Mouse (Mus musculus): Measurements from ENCODE around the gene Cox8a.
A peak's percentile ranks its signal among the peaks of the same experiment; 100 is the strongest.

Cox8a gene

DNA sequence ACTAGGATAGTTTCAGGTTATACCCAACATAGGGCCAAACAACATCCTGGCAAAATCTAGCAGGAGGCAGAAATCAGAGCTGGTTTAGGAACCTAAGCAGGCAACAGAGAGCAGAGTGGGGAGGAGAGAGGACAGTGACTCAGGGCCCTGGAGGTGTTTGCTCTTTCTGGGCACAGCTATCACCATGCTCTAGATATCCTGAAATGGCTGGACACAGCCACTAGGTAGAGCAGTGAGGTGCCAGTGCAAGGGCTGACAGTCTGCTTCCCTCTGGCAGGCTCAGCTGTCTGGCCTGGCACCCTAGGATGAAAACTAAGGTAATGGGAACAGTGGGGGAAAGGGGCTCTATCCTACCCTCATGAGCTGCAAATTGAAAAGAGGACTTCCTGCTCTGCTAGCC lies 6.1 kb upstream of the Cox8a start:
- DNase-seq (ENCODE audit: low spot score in 2 of 2), result no peak

DNA sequence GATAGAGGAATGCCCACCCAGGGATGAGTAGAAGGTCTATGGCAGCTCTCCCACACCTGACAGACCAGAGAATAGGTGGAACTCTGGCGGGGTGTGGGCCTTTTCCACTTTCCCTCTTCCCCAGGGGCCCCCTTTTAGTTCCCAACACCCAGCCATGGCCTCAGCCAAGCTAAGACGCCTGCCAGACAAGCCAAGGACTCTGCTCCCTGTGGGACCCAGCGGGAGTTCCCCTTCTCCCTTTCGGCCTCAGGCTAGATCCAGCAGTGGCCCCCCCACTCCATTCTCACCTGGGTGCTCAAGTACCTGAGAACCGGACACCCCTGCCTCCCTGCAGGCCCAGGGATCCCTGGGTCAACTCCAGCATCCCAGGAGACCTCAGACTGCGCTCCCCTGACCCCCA lies 4.8 kb upstream of the Cox8a start:
- DNase-seq (ENCODE audit: low spot score in 2 of 2), result no peak

DNA sequence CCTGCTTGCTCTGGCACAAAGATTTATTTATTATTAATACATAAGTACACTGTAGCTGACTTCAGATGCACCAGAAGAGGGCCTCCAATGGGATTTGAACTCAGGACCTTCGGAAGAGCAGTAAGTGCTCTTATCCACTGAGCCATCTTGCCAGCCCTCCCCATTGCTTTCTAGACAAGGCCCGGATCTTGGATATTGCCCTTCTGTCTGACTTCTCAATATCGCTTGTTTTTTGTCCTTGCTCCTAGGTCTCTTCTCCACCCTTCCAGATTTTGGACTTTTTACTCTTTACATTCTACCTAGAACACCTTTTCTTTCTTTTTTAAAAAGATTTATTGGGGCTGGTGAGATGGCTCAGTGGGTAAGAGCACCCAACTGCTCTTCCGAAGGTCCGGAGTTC lies 1.3 kb upstream of the Cox8a start:
- no peak for DNase-seq (ENCODE audit: low spot score in 2 of 2)

DNA sequence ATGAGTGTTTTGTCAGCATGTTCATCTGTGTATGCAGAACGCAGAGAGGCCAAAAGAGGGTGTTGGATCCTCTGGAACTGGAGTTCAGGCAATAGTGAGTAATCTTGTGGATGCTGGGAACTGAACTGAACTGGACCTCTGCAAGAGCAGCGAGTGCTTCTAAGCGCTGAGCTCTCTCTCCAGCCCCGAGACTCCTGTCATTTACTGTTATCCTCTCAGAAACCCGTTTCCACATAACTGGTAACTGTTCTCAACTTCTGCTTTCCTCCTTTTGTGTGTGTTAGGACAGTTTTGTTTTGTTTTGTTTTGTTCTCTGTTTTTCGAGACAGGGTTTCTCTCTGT lies 481 bp upstream of the Cox8a start:
- DNase-seq (ENCODE audit: low spot score in 2 of 2), result no peak

DNA sequence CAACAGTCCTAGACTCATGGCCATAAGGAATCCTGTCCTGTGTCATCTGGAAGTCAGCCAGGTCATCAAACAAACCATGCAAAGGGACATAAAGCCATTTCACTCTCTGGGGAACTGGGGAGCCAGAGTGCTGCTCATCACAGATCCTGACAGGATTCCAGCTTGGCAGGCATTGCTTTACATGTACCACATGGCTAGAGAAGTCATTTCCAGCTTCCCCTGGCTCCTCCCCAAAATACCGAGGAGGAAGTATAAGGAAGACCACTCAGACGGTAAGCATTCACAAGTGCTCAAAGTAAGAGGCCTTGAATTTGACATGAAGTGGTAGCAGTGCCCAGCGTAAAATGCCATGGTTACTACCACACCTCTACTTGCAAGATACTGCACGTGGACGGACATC lies 2.9 kb downstream of the Cox8a start:
- no peak for DNase-seq (ENCODE audit: low spot score in 2 of 2)

DNA sequence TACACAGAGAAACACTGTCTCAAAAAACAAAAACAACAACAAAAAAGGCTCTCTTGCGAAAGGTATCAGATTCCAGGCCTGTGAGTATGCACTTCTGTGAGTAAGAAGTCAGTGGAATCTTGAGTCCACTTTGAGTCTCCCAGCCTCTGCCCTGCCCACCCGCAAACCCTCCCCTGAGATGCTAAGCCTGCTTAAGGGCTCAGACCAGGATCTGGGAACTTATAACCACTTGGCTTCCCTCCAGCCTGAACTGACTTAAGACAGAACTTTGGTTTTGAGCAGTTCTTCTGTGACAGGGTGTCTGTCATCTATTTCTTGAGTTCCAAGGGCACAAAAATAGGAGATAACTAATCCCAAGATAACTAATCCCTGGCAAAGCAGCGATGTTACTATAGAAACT lies 4.4 kb downstream of the Cox8a start:
- DNase-seq (ENCODE audit: low spot score in 2 of 2), result no peak

DNA sequence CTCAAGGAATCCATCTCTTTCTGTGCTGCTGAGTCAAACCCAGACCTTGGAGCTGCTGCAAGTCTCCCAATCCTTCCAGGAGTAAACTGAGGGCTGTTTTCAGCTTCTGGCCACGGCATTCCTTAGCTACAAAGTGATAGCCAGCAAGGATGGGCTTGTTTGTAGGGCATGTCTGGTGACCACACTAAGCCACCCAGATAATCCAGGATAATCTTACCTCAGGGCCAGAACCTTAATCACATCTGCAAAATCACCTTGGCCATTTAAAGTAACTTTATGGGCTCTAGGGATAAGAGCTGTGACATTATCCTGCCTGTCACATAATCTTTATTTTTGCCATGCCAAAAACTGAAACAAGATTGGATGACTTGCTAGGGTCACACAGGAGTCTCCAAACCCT lies 5.2 kb downstream of the Cox8a start:
- no peak for DNase-seq (ENCODE audit: low spot score in 2 of 2)

DNA sequence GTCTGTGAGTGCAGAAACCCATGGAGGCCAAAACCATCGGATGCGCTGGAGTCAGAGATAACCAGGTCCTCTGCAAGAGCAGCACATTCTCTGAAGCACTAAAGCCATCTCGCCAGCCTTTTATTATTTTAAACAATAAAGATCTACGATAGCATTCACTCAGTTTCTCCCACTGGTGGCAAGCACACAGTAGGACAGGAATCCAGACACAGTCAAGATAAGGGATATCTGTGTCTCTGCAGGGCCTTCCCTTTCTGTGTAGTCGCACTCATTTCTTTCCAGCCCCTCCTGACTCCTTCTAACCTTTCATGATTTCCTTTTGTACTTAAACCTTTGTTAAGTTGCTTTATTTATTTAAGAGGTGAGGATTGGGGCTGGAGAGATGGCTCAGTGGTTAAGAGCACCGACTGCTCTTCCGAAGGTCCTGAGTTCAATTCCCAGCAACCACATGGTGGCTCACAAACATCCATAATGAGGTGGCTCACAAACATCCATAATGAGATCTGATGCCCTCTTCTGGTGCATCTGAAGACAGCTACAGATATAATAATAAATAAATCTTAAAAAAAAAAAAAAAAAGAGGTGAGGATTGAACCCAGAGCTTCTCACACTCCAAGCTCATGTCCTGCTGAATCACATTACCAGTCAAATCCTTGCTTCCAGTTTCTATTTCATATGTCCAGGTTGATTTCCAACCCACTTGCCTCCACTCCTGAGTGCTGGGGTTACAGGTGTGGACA lies 7.3 kb downstream of the Cox8a start:
- DNase-seq (ENCODE audit: low spot score in 2 of 2), result no peak

DNA sequence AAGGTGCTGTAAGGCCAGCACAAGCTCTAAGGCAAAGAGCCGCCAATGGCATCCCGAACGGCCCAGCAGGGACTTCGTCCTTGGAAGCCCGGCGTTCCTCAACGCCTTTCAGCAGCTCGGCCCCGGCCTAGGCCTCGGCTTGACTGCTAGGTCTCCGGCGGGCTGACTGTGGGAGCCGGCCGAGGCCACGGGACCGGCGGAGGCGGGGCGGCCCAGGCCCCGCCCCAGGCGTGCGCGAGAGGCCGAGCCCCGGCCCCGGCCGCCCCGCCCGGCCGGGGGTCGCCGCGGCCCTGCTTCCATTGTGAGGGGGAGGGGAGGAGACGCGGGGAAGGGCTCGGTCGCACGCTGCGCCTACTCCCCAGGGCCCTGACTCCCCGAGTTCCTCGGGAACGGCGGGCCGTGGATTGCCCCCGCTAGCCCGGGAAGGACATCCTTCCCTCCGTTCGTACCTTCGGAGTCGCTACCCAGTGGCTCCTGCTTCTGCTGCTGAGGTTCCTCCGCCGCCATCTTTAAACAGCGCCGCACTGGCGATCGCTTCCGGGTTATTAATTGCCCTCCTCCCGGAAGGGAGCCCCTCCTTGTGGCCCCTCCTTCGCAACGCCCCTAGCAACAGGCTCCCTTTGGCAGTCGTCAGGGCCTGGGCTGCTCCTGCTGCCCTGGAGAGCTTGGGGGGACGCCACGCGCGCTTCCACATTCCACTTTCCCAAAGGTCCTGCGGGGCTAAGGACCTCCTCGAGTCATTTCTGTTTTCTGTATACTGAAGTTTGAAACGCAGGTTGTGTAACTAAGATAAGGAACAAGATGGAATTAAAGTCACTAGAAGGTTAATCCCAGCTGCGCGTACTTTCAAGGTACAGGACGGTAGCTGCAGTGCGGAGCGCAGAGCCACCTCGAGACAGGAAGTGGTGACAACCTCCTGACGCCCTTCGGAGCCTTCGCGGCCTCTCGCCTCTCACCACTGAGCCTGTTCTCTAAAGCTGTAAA lies 11.4 kb downstream of the Cox8a start, which contains the start of gene Otub1:
TSS of gene Otub1 (minus strand) at position 564 of the 984 bp plus-strand sequence.
- peak; percentile 85 to 91 for DNase-seq (ENCODE audit: low spot score in 2 of 2)

DNA sequence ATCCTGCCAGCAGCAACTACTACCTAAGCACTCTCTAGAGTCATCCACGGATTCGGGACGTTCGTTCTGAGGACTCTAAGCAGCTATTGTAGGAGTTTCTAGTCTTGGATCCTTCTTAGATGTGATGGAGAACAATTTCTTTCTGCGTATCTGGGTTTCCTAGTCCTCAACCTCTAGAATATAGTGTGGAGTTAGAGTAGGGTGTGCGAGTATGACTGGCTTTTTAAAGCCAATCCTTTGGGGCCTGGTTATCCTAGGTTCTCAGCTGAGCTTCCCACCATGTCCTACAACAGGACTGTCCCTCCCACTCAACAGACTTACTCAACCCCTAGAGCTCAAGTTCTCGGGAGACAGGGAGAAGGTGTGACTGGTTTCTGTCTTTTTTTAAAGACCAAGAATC lies 12.1 kb downstream of the Cox8a start:
- no peak for DNase-seq (ENCODE audit: low spot score in 2 of 2)

DNA sequence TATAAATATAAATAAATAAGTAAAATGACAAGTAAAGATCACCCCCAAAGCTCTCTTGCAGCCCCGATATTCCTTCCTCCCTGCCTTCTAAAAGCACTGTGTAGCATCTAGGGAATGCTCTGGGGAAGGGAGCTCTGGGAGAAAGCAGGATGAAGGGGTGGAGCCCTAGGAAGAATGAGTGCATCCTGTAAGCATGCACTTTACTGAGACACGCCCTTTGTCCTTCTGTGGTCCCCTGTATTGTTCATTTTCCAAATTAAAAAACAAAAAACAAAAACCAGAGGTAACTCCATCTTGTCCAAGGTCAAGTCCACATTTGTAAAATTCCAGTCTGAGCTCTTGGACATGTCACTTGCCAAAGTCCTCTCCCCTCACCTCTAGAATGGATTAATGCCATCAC lies 12.5 kb downstream of the Cox8a start:
- DNase-seq (ENCODE audit: low spot score in 2 of 2), result no peak

DNA sequence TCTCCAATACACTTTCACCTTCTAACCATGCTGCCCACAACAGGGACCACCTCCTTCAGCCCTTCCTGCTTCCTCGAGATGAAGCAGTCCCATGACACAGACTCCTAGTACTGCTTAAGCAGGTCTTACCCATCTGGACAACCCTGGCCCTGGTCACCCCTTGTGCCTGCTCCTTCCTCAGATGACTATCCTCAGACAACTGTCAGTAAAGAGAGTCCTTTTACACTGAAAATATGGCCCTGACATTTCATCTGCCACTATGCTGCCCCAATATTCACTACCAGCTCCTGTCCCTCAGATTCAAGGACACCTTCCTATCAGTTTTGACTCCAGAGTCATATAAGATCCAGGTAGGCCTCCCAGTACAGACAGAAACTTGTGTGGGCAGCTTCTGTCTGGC lies 17.0 kb downstream of the Cox8a start:
- no peak for DNase-seq (ENCODE audit: low spot score in 2 of 2)

DNA sequence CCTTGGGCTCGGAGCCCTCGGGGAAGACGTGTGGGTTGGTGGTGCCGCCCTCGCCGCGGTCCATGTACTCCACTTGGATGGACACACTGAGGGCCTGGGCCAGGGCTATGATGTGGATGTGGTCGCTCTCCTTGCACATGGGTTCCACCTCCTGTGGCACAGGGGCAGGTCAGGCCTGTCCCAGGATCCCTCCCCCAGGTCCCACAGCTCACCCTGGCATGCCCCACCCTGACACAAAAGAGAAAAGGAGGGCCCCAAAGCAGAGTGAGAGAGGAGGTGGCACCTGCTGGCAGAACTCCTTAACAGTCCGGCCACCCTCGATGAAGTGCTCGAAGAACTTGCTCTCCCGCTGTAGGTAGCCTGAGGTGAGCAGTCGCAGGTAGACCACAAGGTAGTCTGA lies 18.3 kb downstream of the Cox8a start:
- no peak for DNase-seq (ENCODE audit: low spot score in 2 of 2)

DNA sequence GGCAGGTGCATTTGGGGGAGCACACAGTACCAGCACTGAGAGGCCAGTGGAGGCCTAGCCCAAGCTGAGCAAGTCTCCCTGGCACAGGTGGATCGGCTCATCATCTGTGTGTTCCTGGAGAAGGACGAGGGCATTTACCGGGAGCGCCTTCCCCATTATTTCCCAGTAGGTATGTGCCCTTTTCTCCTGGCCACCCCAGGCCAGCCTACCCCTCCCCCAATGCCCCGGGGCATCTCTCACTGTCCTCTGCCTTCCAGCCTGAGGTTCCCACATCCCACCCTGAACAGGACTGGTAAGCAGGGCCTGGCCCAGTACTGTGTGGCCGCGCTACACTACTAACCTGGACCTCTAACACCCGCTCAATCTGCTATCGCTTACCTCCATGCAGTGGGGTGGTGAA lies 20.0 kb downstream of the Cox8a start:
- DNase-seq (ENCODE audit: low spot score in 2 of 2), result no peak

DNA sequence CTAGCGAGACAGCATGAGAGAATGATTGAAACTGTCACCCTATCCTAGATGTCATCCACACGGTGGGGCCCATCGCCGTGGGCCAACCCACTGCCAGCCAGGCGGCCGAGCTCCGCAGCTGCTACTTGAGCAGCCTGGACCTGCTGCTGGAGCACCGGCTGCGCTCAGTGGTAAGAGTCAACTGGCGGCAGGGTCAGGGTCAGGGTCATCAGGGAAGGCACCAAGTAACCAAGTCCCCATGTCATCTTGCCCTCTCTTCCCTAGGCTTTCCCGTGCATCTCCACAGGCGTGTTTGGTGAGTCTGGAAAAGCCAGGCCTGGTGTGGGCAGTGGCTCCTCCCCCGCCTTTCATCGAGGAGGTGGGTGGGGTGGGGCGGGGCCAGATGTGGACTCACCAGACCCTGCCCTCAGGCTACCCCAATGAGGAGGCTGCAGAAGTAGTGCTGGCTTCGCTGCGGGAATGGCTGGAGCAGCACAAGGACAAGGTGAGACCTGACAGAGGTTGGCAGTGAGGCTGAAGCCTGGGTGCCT lies 20.6 kb downstream of the Cox8a start:
- no peak for DNase-seq (ENCODE audit: low spot score in 2 of 2)

DNA sequence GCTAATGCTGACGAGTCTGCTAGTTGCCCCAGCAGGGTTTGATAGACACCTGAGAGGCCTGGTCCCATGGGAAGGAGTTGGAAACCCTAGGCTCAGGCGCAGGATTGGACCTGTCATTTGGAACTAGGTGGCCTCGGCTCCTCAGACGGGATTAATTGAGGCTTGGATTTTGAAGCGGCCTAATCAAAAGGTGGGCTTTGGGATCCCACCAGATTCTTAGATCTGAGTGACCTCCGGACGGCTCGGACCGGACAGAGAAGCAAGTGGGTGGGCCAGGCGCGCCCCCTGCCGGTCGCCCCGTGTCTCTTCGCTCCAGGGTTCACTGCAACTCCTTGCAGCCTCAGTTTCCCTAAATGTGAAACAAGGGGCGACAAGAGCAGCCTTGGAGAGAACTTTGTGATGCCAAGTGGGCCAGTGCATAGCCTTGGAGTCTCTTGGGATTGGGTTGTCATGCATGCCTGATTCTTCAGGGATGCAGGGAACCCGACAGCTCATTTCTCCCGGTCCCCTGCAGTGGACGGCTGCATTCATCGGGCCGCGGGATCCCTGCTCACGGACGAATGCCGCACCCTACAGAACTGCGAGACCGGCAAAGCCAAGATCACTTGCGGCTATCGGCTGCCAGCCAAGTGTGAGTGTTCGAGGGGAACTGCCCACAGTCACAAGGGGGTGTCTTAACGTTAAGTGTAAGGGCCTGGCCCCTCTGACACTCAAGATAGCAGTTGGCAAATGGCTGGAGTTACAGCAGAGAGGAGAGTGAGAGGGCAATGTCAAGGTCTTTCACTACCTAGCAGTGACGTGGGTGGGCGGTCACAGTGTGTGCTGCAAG lies 21.3 kb downstream of the Cox8a start:
- DNase-seq (ENCODE audit: low spot score in 2 of 2), result peak; percentile 20 to 33

DNA sequence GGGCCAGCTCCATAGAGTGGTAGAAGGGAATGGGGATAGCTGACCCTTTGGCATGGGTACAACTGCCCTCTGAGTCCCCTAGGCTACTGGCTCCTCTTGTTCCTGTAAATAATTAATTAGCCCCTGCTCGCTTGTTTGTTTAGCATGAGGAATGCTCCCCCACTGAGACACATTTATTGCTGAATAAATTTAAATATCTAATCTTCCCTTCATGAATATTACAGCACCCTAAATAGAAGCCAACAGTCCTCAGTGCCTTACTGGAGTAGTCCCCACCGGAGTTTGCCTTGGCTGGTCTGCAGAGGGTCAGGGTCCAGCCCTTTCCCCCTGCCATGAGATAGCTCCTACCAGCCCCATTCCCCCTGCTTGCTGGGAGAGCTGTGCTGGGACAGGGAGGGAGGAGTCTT lies 24.9 kb downstream of the Cox8a start:
- no peak for DNase-seq (ENCODE audit: low spot score in 2 of 2)

DNA sequence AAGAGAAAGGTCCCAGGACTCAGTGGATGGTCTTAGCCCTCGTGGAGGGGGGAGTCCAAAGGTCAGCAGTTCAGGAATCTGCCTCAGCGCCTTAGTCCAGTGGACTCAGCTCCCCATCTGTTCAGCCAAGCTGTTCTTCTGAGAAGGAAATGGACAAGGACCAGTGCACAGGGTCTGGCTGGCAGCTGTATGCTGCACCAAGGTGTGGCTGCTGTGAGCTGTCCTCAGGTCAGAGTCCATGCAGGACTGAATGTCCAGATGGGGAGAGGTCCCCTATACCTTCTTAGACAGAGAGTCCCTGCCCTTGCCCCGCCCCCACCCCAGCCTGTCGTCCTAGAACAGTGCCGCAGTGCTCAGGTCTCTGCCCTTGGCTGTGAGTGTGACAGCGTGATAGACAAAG lies 25.8 kb downstream of the Cox8a start:
- DNase-seq (ENCODE audit: low spot score in 2 of 2), result no peak

DNA sequence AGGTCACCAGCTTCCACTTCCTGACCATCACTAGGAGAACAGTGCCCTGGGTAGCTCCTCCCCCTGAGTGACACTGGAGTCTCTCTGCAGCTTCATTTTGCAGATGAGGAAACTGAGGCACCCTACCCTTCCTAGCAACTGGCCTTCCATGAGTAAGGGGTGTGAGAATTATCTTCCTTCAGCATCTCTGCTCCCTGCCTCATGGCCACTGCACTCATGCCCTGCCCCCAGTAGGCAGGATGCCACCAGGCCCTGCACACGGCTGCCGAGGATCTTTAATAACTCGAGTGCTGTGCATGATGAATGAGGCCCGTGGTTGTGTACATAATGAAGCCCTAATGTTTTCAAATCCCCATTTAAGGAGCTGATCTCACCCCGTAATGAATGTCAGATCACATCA lies 26.4 kb downstream of the Cox8a start:
- DNase-seq (ENCODE audit: low spot score in 2 of 2), result no peak

DNA sequence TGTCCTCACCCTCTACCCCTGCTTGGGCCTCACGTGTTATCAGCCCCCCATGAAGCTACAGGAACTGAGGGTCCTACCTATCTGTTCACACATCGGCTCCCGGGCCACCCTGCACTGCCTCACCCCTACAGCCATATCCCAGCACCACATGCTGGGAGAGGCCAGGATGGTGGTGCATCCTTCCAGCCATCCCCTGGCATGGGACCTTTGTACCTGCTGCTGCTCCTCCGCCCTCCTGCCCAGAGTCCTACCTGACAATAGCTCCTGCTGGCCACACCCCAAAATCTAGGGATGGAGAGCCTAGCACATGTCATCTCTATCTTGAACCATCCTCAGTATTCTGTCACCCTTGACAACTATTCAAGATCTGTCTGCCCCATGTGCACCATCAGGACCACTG lies 28.4 kb downstream of the Cox8a start:
- no peak for DNase-seq (ENCODE audit: low spot score in 2 of 2)

DNA sequence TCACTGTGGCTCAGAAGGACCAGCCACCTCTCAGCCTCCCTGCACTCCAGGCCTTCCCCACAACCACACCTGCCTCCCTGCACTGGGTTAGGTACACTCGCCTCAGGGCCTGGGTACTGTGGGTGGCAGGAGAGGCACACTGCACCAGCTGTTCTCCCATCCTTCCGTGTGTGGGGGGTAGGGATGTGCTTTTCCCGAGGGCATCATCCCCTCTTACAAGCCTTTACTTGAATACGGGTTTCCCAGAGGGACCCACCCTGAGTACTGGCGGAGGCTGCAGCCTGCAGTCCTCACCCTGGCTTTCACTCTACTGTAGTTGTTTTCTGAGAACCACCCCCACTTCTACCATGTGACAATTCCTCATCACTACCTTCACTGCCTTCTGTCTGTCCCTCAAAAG lies 30.3 kb downstream of the Cox8a start:
- no peak for DNase-seq (ENCODE audit: low spot score in 2 of 2)

DNA sequence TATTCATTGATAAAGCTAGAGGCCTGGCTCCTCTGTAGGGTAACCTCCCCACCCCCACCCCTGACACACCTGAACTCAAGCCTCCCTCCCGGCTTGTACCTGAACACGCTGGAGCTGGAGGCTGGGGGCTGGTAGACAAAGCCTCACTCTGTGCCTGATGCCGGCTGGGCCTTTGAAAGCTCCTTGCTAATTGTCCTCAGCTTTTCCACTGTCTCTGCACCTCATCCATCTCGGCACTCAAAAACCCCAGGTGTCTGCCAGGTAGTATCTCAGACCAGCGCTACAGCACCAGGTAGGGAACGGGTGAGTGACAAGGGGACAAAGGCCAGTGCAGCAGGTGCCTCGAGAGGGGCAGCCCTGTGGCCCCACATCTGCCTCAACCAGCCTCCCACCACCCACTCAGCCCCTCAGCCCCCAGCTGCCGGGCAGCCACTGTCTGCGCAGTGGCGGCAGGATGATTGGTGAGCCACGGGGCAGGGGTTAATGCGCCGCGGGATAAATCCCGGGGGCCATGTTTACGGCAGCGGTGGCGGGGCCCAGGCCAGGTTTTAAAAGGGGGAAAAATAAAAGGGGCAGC lies 31.6 kb downstream of the Cox8a start:
- DNase-seq (ENCODE audit: low spot score in 2 of 2), result no peak
